Mouse (Mus musculus): ENCODE measurements around the gene Cst12. TPM values are rescaled to one million over a fixed set of nuclear protein-coding genes. Genes with fewer than 3 reads are reported as not detected.
"Not testable (repeated sequence)": the region's sequence is repeated elsewhere in the genome, so short reads cannot be mapped to it uniquely, and the experiment has no call there.

Cst12 gene
- polyA plus RNA-seq, 1 experiment from 2014 or later, result not detected

- no peak overlapping the region for H3K27ac ChIP-seq (ENCODE audit: low read length)
- DNase-seq (ENCODE audit: low spot score) (peak; percentile 75), ATAC-seq (peak; percentile 100)
- H3K4me3 ChIP-seq (ENCODE audit: low read depth, low read length), result no peak overlapping the region
- no peak overlapping the region for H3K9ac ChIP-seq (replicated peaks; ENCODE audit: low read depth)
- no peaks in the 10 kb centered on the region for H3K9me3 ChIP-seq (ENCODE audit: low read length)
- no peak overlapping the region for H3K4me2 ChIP-seq (replicated peaks; ENCODE audit: low read depth, low read length)
- no peaks in the 10 kb centered on the region for H3K27me3 ChIP-seq (replicated peaks; ENCODE audit: insufficient read depth, low read length)
- H3K4me1 ChIP-seq (ENCODE audit: insufficient read depth, low read depth, low read length), result no peaks in the 10 kb centered on the region
- no peaks in the 10 kb centered on the region for H3K36me3 ChIP-seq (ENCODE audit: insufficient read depth, low read length)
- WGBS, result 96% methylated on average over 1 of the region's 1 CpGs
- TF ChIP-seq CTCF (IDR thresholded peaks at IDR 0.05) (no peak), EP300 (IDR thresholded peaks at IDR 0.05) (peak; percentile 74)
Measured at GRCm38 (mm10) chr2:148763648-148764388, 25.3 kb upstream of the Cst12 start.

GRCm38 (mm10) chr2:148771397-148771796, 17.8 kb upstream of the Cst12 start, which contains the start of gene Cst11:
Cst11 (minus strand) TSS chr2:148771497.
- not testable (repeated sequence) for H3K4me3 ChIP-seq (ENCODE audit: low read depth, low read length); H3K4me1 ChIP-seq (ENCODE audit: insufficient read depth, low read depth, low read length); DNase-seq (ENCODE audit: low spot score); H3K9ac ChIP-seq (replicated peaks; ENCODE audit: low read depth); H3K4me2 ChIP-seq (replicated peaks; ENCODE audit: low read depth, low read length); H3K36me3 ChIP-seq (ENCODE audit: insufficient read depth, low read length); H3K27me3 ChIP-seq (replicated peaks; ENCODE audit: insufficient read depth, low read length); H3K9me3 ChIP-seq (ENCODE audit: low read length); H3K27ac ChIP-seq (ENCODE audit: low read length); ATAC-seq
- WGBS, result 76% methylated on average over 4 of the region's 4 CpGs

GRCm38 (mm10) chr2:148781709-148782108, 7.5 kb upstream of the Cst12 start, which contains the start of gene 8030411F24Rik:
8030411F24Rik (plus strand) TSS chr2:148782009.
- WGBS, result 4% methylated on average over 1 of the region's 1 CpGs
- H3K9ac ChIP-seq (replicated peaks; ENCODE audit: low read depth), result no peak within 1 kb of the TSS
- H3K4me2 ChIP-seq (replicated peaks; ENCODE audit: low read depth, low read length), result no peak within 1 kb of the TSS
- H3K4me1 ChIP-seq (ENCODE audit: insufficient read depth, low read depth, low read length), result no peaks in the 10 kb centered on the region
- TF ChIP-seq EP300 (IDR thresholded peaks at IDR 0.05) (no peak), CTCF (IDR thresholded peaks at IDR 0.05) (no peak)
- no peaks in the 10 kb centered on the region for H3K9me3 ChIP-seq (ENCODE audit: low read length)
- no peak within 1 kb of the TSS for H3K27ac ChIP-seq (ENCODE audit: low read length)
- DNase-seq (ENCODE audit: low spot score) (no peak), ATAC-seq (no peak)
- no peak within 1 kb of the TSS for H3K4me3 ChIP-seq (ENCODE audit: low read depth, low read length)
- no peaks in the 10 kb centered on the region for H3K27me3 ChIP-seq (replicated peaks; ENCODE audit: insufficient read depth, low read length)
- no peaks in the 10 kb centered on the region for H3K36me3 ChIP-seq (ENCODE audit: insufficient read depth, low read length)

- no peaks in the 10 kb centered on the region for H3K27me3 ChIP-seq (replicated peaks; ENCODE audit: insufficient read depth, low read length)
- H3K36me3 ChIP-seq (ENCODE audit: insufficient read depth, low read length), result no peaks in the 10 kb centered on the region
- H3K4me2 ChIP-seq (replicated peaks; ENCODE audit: low read depth, low read length), result no peak within 1 kb of the TSS
- DNase-seq (ENCODE audit: low spot score) (no peak), ATAC-seq (0 out of 2 replicates have a peak, but pooled peaks have one; percentile 16)
- no peak within 1 kb of the TSS for H3K4me3 ChIP-seq (ENCODE audit: low read depth, low read length)
- H3K9ac ChIP-seq (replicated peaks; ENCODE audit: low read depth), result no peak within 1 kb of the TSS
- no peaks in the 10 kb centered on the region for H3K4me1 ChIP-seq (ENCODE audit: insufficient read depth, low read depth, low read length)
- 68% methylated on average over 1 of the region's 1 CpGs for WGBS
- no peaks in the 10 kb centered on the region for H3K9me3 ChIP-seq (ENCODE audit: low read length)
- H3K27ac ChIP-seq (ENCODE audit: low read length), result no peak within 1 kb of the TSS
- no peak for TF ChIP-seq EP300 (IDR thresholded peaks at IDR 0.05)
- no peak for TF ChIP-seq CTCF (IDR thresholded peaks at IDR 0.05)
Measured at GRCm38 (mm10) chr2:148798485-148798884, 9.3 kb downstream of the Cst12 start, which contains the start of gene Cst8. Cst8 (plus strand) TSS chr2:148798785.

GRCm38 (mm10) chr2:148801491-148801921, 12.3 kb downstream of the Cst12 start:
- TF ChIP-seq CTCF (IDR thresholded peaks at IDR 0.05) (no peak), EP300 (IDR thresholded peaks at IDR 0.05) (no peak)
- Histone ChIP-seq H3K27me3 (replicated peaks; ENCODE audit: insufficient read depth, low read length) (no peaks in the 10 kb centered on the region), H3K27ac (ENCODE audit: low read length) (no peak overlapping the region), H3K9ac (replicated peaks; ENCODE audit: low read depth) (no peak overlapping the region), H3K4me3 (ENCODE audit: low read depth, low read length) (no peak overlapping the region), H3K36me3 (ENCODE audit: insufficient read depth, low read length) (no peaks in the 10 kb centered on the region), H3K4me1 (ENCODE audit: insufficient read depth, low read depth, low read length) (no peaks in the 10 kb centered on the region), H3K4me2 (replicated peaks; ENCODE audit: low read depth, low read length) (no peak overlapping the region), H3K9me3 (ENCODE audit: low read length) (no peaks in the 10 kb centered on the region)
- 37% methylated on average over 3 of the region's 3 CpGs for WGBS
- DNase-seq (ENCODE audit: low spot score) (no peak), ATAC-seq (no peak)

GRCm38 (mm10) chr2:148806696-148807095, 17.5 kb downstream of the Cst12 start:
- H3K4me1 ChIP-seq (ENCODE audit: insufficient read depth, low read depth, low read length), result no peaks in the 10 kb centered on the region
- ATAC-seq (no peak), DNase-seq (ENCODE audit: low spot score) (no peak)
- no peak overlapping the region for H3K4me3 ChIP-seq (ENCODE audit: low read depth, low read length)
- H3K27ac ChIP-seq (ENCODE audit: low read length), result no peak overlapping the region
- no peaks in the 10 kb centered on the region for H3K27me3 ChIP-seq (replicated peaks; ENCODE audit: insufficient read depth, low read length)
- no peaks in the 10 kb centered on the region for H3K36me3 ChIP-seq (ENCODE audit: insufficient read depth, low read length)
- H3K9ac ChIP-seq (replicated peaks; ENCODE audit: low read depth), result no peak overlapping the region
- 71% methylated on average over 6 of the region's 6 CpGs for WGBS
- no peaks in the 10 kb centered on the region for H3K9me3 ChIP-seq (ENCODE audit: low read length)
- no peak overlapping the region for H3K4me2 ChIP-seq (replicated peaks; ENCODE audit: low read depth, low read length)
- TF ChIP-seq EP300 (IDR thresholded peaks at IDR 0.05) (no peak), CTCF (IDR thresholded peaks at IDR 0.05) (no peak)
